Mouse (Mus musculus): Measurements from ENCODE around the gene Vmn2r107. TPM values are rescaled to one million over a fixed set of nuclear protein-coding genes. Genes with fewer than 3 reads are reported as not detected.

Gene Vmn2r107
- total RNA-seq (2014; rRNA removed) = not detected in 2 replicates
- polyA plus RNA-seq (2015; fragmentation: Nextera tagmentation; extraction: Ambion mirVana) = not detected in 2 replicates

DNA sequence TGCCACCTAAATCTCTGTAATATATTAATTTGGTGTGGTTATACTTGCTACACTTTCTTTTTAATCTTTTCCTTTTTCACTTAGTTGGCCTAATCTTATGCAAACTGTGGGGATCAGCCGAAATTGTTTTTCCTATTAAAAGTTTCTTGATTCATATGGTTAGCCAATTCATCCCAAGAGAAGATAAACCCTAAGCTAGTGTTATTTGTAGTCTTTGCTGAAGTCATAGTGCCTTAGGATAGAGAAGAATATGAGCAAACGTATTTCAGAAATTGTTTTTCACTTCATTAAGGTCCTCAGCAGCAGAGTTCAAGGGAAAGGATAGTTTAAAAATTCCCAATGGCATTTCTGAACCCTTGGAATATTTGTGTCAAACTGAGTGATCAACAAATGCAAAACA lies at the start of gene Vmn2r107:
Gene Vmn2r107 (plus strand): TSS at position 301 of the 400 bp plus-strand sequence.
- no peaks in the 10 kb centered on the region for H3K27me3 ChIP-seq (ENCODE audit: insufficient read depth, low read length)
- H3K36me3 ChIP-seq (ENCODE audit: insufficient read depth, low read length) = no peaks in the 10 kb centered on the region
- WGBS = 58% methylated on average over 2 of the region's 2 CpGs
- peaks cover 3% of the 10 kb centered on the region for H3K9me3 ChIP-seq (ENCODE audit: low read length)
- no peaks in the 10 kb centered on the region for H3K4me1 ChIP-seq (ENCODE audit: insufficient read depth, low read length)
- H3K4me3 ChIP-seq (ENCODE audit: low read depth, low read length) = no peak within 1 kb of the TSS
- no peak within 1 kb of the TSS for H3K4me2 ChIP-seq (ENCODE audit: low read depth, low read length, poor library complexity, severe bottlenecking)
- TF ChIP-seq CTCF (IDR thresholded peaks at IDR 0.05) = no peak
- no peak for DNase-seq (ENCODE audit: low spot score)
- H3K27ac ChIP-seq (ENCODE audit: low read depth, low read length) = no peak within 1 kb of the TSS
- ATAC-seq (ENCODE audit: low FRiP score) = no peak
- no peak within 1 kb of the TSS for H3K9ac ChIP-seq (replicated peaks; ENCODE audit: low read length, poor library complexity, severe bottlenecking)

DNA sequence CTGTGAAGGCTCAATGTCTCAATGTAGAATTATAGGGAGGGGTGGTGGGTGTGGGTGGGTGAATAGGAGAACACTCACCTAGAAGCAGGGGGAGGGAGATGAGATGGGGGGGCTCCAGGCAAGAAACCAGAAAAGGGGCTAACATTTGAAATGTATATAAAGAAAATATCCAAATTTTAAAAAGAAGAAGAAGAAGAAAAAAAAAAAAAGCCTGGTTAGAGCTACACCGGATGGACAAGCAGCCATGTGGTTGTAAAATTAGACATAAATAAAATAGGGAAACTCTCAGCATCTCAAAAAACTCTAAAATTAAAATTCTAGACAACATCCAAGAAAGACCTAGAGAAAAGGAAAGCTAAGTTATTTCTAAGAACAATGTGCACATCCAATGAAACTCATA lies 39.3 kb upstream of the Vmn2r107 start:
- no peaks in the 10 kb centered on the region for H3K36me3 ChIP-seq (ENCODE audit: insufficient read depth, low read length)
- H3K9me3 ChIP-seq (ENCODE audit: low read length) = peaks cover 18% of the 10 kb centered on the region; the same call in 1 of the 2 replicates
- no peak for ATAC-seq (ENCODE audit: low FRiP score)
- WGBS = 90% methylated on average over 1 of the region's 1 CpGs
- H3K4me2 ChIP-seq (ENCODE audit: low read depth, low read length, poor library complexity, severe bottlenecking) = no peak overlapping the region
- DNase-seq (ENCODE audit: low spot score) = no peak
- H3K4me3 ChIP-seq (ENCODE audit: low read depth, low read length) = no peak overlapping the region
- H3K27ac ChIP-seq (ENCODE audit: low read depth, low read length) = no peak overlapping the region
- H3K9ac ChIP-seq (replicated peaks; ENCODE audit: low read length, poor library complexity, severe bottlenecking) = no peak overlapping the region
- no peaks in the 10 kb centered on the region for H3K4me1 ChIP-seq (ENCODE audit: insufficient read depth, low read length)
- no peaks in the 10 kb centered on the region for H3K27me3 ChIP-seq (ENCODE audit: insufficient read depth, low read length)
- TF ChIP-seq CTCF (IDR thresholded peaks at IDR 0.05) = no peak

DNA sequence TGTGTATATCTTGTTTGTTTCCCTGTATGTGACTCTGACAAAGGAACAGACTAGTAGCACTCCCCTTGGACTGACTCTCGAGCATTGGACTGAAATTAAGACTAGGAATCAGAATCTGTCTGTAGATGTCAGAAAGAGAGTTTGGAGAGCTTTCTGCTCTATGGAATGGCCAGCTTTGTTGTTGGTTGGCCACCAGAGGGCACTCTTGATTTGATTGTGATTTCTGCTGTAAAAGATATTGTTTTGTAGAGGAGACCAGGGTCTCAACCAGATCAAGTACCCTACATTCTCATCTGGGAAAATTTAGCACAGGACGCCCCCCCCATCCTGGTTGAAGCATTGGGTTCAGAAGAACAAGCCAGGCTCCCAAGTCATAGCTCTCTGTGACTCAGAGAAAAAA lies 54.1 kb downstream of the Vmn2r107 start:
- TF ChIP-seq CTCF (IDR thresholded peaks at IDR 0.05) = no peak
- 38% methylated on average over 2 of the region's 2 CpGs for WGBS
- Histone ChIP-seq H3K4me2 (ENCODE audit: low read depth, low read length, poor library complexity, severe bottlenecking) (no peak overlapping the region), H3K27me3 (ENCODE audit: insufficient read depth, low read length) (no peaks in the 10 kb centered on the region), H3K9me3 (ENCODE audit: low read length) (peaks cover 23% of the 10 kb centered on the region), H3K4me1 (ENCODE audit: insufficient read depth, low read length) (no peaks in the 10 kb centered on the region), H3K36me3 (ENCODE audit: insufficient read depth, low read length) (no peaks in the 10 kb centered on the region), H3K9ac (replicated peaks; ENCODE audit: low read length, poor library complexity, severe bottlenecking) (no peak overlapping the region), H3K4me3 (ENCODE audit: low read depth, low read length) (no peak overlapping the region), H3K27ac (ENCODE audit: low read depth, low read length) (no peak overlapping the region)
- DNase-seq (ENCODE audit: low spot score) (no peak), ATAC-seq (ENCODE audit: low FRiP score) (no peak)

DNA sequence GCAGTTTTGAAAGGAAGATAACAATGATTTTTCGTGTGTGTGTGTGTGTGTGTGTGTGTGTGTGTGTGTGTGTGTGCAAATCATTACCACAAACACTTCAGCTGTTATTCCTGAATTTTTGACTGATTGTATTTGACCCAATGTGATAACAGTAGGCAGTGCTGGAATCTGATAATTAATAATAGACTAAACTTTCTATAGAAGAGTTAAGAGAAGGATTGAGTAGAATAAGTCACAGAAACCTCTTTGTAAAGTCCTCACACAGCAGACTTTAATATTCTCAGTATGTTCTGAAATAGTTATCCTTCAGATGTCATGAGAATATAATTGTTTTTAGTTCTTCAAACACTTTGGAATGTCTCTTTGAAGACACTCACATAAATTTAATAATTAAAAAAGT lies 68.8 kb downstream of the Vmn2r107 start, which contains the start of gene Vmn1r224:
Gene Vmn1r224 (plus strand): TSS at position 301 of the 400 bp plus-strand sequence.
- no peaks in the 10 kb centered on the region for H3K4me1 ChIP-seq (ENCODE audit: insufficient read depth, low read length)
- 9% methylated on average over 1 of the region's 1 CpGs for WGBS
- H3K27me3 ChIP-seq (ENCODE audit: insufficient read depth, low read length) = no peaks in the 10 kb centered on the region
- H3K9ac ChIP-seq (replicated peaks; ENCODE audit: low read length, poor library complexity, severe bottlenecking) = no peak within 1 kb of the TSS
- H3K9me3 ChIP-seq (ENCODE audit: low read length) = peaks cover 14% of the 10 kb centered on the region
- no peak within 1 kb of the TSS for H3K4me3 ChIP-seq (ENCODE audit: low read depth, low read length)
- no peaks in the 10 kb centered on the region for H3K36me3 ChIP-seq (ENCODE audit: insufficient read depth, low read length)
- ATAC-seq (ENCODE audit: low FRiP score) (no peak), DNase-seq (ENCODE audit: low spot score) (no peak)
- no peak within 1 kb of the TSS for H3K27ac ChIP-seq (ENCODE audit: low read depth, low read length)
- H3K4me2 ChIP-seq (ENCODE audit: low read depth, low read length, poor library complexity, severe bottlenecking) = no peak within 1 kb of the TSS
- no peak for TF ChIP-seq CTCF (IDR thresholded peaks at IDR 0.05)

Other genes with a start within 250 kb of the Vmn2r107 start
- gene Fpr-rs7, start 231.0 kb upstream of the Vmn2r107 start, total RNA-seq (2014; rRNA removed) = not detected in 2 replicates
- gene Fpr-rs7, start 231.0 kb upstream of the Vmn2r107 start, polyA plus RNA-seq (2015; fragmentation: Nextera tagmentation; extraction: Ambion mirVana) = not detected in 2 replicates
- gene Fpr-rs6, start 162.1 kb upstream of the Vmn2r107 start, total RNA-seq (2014; rRNA removed) = not detected in 2 replicates
- not detected in 2 replicates for gene Fpr-rs6, start 162.1 kb upstream of the Vmn2r107 start, polyA plus RNA-seq (2015; fragmentation: Nextera tagmentation; extraction: Ambion mirVana)
- gene Vmn2r105, start 110.2 kb upstream of the Vmn2r107 start, total RNA-seq (2014; rRNA removed) = not detected in 2 replicates
- gene Vmn2r105, start 110.2 kb upstream of the Vmn2r107 start, polyA plus RNA-seq (2015; fragmentation: Nextera tagmentation; extraction: Ambion mirVana) = not detected in 2 replicates
- gene Vmn2r106, start 59.7 kb upstream of the Vmn2r107 start, total RNA-seq (2014; rRNA removed) = not detected in 2 replicates
- not detected in 2 replicates for gene Vmn2r106, start 59.7 kb upstream of the Vmn2r107 start, polyA plus RNA-seq (2015; fragmentation: Nextera tagmentation; extraction: Ambion mirVana)
- not detected in 2 replicates for gene Vmn1r224, start 68.9 kb downstream of the Vmn2r107 start, total RNA-seq (2014; rRNA removed)
- gene Vmn1r224, start 68.9 kb downstream of the Vmn2r107 start, polyA plus RNA-seq (2015; fragmentation: Nextera tagmentation; extraction: Ambion mirVana) = not detected in 2 replicates
- gene Vmn2r108, start 136.1 kb downstream of the Vmn2r107 start, total RNA-seq (2014; rRNA removed) = not detected in 2 replicates
- not detected in 2 replicates for gene Vmn2r108, start 136.1 kb downstream of the Vmn2r107 start, polyA plus RNA-seq (2015; fragmentation: Nextera tagmentation; extraction: Ambion mirVana)
- gene Vmn1r225, start 152.9 kb downstream of the Vmn2r107 start, total RNA-seq (2014; rRNA removed) = not detected in 2 replicates
- gene Vmn1r225, start 152.9 kb downstream of the Vmn2r107 start, polyA plus RNA-seq (2015; fragmentation: Nextera tagmentation; extraction: Ambion mirVana) = not detected in 2 replicates
- gene Vmn2r109, start 219.5 kb downstream of the Vmn2r107 start, total RNA-seq (2014; rRNA removed) = not detected in 2 replicates
- not detected in 2 replicates for gene Vmn2r109, start 219.5 kb downstream of the Vmn2r107 start, polyA plus RNA-seq (2015; fragmentation: Nextera tagmentation; extraction: Ambion mirVana)